Mouse (Mus musculus) brain, embryonic 18.5 days (tissue): ENCODE results near the gene Gclm.
"Not testable (repeated sequence)": the region's sequence is repeated elsewhere in the genome, so short reads cannot be mapped to it uniquely, and the experiment has no call there.

Source experiments
- DNase-seq: peaks from one replicate; pipeline ENCODE4 v3.0.0-alpha.2; 2012; ENCODE audit warnings: low read depth, low spot score

The Gclm gene

DNA sequence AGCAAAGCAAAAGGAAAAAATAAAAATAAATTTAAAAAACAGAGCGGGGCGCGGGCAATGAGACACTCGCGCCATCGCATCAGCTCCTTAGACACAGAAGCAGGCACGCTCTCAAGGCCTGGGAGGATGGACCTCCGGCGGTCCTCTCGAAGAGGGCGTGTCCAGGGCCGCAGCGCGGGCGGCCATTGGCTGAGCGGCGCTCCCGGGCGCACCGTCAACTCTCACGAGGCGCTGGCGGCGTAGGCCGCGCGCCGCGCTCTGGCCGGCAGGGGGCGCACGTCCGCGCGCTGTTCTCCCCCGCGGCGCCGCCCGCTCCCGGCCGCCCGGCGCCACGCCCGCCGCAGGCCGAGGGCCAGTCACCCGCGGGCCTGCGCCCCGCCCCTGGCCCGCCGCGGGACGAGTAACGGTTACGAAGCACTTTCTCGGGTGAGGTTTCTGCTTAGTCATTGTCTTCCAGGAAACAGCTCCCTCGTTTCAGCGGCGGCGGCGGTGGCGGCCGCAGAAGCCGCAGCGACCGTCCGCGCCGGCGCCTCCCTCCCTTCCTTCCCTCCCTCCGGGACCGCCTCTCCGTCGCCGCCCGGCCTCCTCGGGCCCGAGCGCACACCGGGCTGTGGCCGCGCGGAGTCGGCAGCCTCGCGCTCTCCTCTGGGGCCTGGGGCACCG is at the start of gene Gclm:
TSS of gene Gclm (plus strand) at position 343 of the 663 bp plus-strand sequence.
- peak; percentile 77 for DNase-seq

DNA sequence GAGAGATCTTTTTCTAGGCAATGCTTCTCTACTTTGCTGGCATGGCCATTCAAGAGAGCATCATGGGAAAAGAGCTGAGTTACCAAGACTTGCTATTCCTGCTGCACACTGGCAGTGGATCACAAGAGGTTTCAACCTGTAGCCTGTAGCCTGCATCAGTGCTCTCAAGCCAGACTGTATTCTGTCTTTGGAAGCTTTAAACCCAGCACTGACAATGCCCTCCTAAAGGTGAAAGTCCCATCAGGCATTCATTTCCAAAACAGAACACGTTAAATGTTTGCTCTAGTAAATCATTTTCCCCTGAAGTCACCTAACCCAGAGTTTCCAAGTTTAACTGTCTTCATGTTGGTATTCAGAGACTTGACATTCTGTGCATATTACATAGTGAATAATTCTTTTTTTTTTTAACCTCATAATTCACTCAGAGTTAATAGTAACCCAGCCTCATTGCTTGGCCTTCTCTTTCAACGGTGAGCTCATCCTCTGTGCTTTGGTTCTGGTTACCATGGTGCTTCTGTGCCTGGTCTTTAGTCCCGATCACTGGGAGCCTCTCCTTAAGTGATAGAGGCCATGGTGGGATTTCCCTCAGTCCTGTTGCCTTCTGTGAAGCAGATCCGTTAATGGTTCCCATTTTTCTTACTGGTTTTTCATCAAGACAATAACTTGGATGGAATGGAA is 48.6 kb upstream of the Gclm start:
- no peak for DNase-seq

- no peak for DNase-seq
Observed at GRCm38 (mm10) chr3:122198532-122198931, 46.8 kb upstream of the Gclm start.

- DNase-seq: no peak
Observed at GRCm38 (mm10) chr3:122198966-122199381, 46.4 kb upstream of the Gclm start.

- DNase-seq: peak; percentile 22
Observed at GRCm38 (mm10) chr3:122199600-122199999, 45.8 kb upstream of the Gclm start.

GRCm38 (mm10) chr3:122200017-122200416 is 45.3 kb upstream of the Gclm start:
- no peak for DNase-seq

DNA sequence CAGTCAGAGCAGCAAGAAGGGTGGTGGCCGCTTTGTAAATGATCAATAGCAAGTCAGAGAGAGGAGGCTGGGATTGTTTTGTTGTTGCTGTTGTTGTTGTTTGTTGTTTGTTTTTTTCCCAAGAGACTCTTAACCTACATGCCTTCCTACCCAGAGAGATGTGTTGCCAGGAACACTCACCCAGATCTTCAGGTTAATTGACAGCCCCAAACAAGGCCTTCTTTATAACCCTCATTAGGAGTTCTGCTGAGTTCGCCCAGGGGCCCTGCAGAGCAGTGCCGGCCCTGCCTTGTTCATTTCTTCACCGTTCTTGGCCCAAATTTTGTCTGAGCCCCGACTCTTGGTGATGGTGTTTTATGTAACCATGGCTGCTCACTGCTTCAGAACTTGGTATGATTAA is 44.9 kb upstream of the Gclm start:
- DNase-seq: no peak

DNA sequence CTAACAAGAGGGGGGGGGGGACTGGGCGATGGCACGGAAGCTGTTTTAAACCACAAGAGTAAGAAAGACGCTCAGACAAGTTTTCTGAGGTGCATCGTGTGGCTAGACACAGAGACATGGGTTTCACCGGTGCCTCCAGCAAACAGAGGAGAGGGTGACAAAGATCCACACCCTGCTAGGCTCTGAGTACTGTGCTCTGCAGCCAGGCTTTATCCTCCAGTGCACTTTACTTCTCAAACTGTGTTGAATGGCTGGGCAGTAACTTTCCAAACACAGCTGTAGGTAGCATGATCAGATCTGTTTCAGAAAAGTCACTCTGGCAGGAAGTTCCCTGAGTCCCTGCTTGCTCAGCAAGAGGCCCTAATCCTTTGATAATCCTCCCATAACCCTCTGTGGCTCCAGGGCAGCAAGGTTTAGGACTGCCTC is 43.0 kb upstream of the Gclm start:
- DNase-seq: no peak

- no peak for DNase-seq
Observed at GRCm38 (mm10) chr3:122203675-122204329, 41.6 kb upstream of the Gclm start.

DNA sequence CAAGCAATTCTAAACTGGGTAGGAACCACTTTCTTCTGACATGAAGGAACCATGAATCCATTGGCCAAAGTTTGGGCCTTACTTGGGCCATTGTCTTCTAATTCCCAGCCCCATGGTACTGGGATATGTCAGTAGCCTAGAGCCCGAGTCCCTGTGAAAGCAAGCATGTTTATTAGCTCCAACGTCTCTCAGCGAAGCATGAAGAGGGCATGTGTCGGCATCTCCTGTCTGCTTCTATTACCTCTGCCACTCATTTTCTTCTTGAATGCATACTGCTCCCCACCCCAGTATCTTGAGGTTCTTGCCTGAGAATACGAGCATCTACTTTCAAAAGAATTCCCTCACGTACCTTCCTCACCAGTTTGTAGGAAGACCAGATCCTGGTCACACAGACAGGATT is 39.6 kb upstream of the Gclm start:
- no peak for DNase-seq

- no peak for DNase-seq
Observed at GRCm38 (mm10) chr3:122206279-122207070, 38.9 kb upstream of the Gclm start.

DNA sequence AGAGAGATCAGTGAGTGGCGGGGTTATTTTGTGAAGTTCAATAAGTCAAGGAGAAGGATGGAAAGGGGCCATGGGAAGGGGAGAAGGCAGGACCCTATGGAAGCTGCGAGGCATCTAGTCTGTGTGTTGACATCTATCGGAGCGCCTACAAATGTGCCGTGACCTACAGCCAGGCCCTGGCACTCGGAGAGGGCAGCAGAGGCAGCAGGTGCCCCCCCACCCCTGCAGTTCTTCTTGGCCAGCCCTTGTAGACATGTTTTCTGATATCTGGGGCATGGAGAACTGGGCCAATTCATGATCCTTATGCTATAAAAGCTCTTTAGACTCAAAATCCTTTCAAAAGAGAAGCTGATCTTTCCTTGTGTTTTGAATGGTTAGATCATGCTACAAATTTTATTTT is 37.6 kb upstream of the Gclm start:
- no peak for DNase-seq

DNA sequence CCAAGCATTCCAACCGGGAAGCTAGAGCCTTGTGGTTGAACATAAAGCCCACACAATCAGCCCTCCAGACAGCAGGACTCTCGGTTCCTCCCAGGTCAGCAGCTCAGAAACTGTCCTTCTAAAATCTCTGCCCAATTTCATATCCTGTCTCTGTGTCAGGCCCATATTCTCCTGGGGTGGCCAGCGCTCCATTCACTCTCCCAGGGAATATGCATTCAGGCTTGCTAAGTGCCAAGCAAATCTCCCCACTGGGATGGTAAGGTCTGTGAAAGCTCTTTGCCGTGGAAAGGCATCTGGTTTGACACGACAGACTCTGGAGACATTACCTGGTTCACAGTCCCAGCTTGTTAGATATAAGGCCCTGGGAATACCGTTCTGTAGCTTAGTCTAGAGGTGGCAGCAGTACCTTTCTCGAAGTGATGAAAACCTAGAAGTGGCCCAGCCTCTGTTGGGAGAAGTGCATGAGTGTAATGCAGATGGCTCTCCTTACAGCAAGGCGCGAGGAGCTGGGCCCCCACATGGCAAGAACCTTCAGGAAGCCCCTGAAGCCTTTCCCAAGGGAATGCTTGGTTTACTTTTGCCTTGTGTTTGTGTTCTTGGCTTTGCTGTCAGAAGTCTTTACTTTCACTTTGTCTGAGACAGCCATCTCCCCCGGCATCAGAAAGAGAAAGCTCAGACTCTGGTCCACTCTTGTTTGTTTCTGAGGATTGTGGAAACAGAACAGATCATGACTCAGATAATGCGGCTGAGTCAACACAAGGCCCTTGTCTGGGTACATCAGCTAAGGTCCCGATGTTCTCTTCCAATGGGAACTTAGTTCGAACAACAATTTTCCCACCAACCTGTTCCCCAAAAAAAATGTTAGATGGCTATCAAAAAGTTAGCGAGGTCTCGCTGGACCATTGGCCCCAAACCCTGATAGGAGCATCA is 36.8 kb upstream of the Gclm start:
- DNase-seq: no peak

DNA sequence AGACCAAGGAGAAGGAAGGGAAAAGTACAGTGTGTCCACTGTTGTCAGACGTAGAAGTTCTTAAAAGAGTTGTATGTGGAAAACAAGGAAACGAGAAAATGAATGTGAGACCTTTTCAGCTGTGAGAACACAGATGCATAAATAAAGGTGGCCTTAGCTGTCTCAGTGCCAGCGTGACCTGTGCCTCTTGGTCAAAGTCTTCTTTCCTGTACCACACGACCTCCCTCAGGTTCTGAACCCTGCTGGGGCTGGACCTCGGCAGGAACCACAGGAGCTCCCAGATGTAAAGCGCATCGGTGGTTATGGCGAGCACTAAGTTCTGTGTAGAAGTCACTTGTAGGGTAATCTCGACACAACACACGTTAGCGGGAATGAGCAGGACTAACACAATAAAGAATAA is 35.8 kb upstream of the Gclm start:
- no peak for DNase-seq

- DNase-seq: no peak
Observed at GRCm38 (mm10) chr3:122210434-122210833, 34.9 kb upstream of the Gclm start.

DNA sequence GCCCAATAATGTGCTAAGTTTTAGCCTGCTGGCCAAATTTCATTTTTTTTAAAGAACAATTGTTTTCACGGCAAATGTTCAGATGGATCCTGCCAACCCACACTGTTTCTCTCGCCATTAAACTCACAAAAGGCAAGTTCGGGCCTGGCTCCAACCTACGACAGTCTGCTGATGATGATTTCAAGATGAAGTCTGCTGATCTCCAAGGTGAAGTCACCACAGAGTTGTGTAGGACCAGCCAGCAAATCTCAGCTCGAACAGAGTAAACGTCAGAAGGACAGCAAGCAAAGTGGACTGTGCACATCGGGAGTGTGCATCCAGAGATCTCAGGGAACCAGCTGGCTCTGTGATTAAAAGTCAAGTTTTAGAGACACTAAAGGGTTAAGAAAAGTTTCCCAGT is 34.5 kb upstream of the Gclm start:
- no peak for DNase-seq

DNA sequence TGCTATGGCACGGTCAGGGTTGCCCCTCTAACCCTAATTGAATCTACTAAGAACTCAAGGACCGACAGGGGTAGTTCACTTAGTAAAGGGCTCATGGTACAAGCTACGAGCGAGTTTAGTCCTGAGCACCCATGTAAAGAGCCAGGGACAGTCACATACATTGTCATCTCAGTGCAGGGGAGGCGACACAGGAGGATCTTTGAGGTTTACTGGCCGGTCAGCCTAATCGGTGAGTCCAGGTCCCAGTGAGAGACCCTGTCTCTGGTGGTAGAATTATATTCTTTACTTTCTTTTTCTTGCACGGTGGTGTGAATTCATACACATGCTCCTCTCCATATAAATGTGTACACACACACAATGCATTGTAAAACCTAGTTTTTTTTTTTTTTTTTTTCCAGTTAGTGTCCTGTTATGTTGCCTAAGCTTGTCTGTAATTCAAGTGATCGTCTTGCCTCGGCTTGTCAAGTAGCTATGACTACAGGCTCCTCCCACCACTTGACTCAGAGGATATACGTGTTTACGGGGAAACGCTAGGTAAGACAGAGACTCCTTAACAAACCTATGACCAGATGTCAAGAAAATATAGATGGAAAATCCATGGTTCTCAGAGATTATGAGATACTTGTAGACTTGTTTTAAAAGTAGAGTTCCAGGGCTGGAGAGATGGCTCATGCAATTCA is 33.8 kb upstream of the Gclm start:
- DNase-seq: no peak

- no peak for DNase-seq
Observed at GRCm38 (mm10) chr3:122221240-122222036, 23.9 kb upstream of the Gclm start.

- DNase-seq: not testable (repeated sequence)
Observed at GRCm38 (mm10) chr3:122226972-122227371, 18.4 kb upstream of the Gclm start.

DNA sequence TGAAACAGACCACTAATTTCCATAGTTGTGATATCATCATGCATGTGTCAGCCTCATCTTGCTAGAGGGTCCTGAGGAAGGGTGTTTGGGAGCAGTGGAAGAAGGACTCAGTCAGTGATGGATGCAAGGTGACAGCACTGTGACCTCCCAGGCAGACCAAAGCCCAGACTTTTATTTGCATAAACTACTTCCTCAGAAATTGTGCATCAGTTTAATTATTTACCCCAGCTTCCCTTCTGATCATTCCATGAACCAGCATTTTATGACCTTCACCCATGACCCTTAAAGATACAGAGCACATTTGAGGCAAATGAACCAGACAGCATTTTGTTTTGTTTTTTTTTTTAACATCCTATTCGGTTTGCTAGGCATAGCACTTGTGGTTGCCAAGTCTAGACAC is 9.6 kb upstream of the Gclm start:
- DNase-seq: no peak
